Mouse (Mus musculus): ENCODE measurements at regions not wholly inside any gene's neighbourhood (a gene's known extent, or its start where the extent isn't known, plus 50 kb on each side); places are given as distances from the start of the nearest gene placed in this dataset.

- no peak for TF ChIP-seq CTCF (IDR thresholded peaks at IDR 0.05; ENCODE audit: borderline replicate concordance, insufficient read depth, low read length)
- no peak for TF ChIP-seq POLR2A (IDR thresholded peaks at IDR 0.05; ENCODE audit: low read depth, low read length)
These were observed 98.0 kb upstream of the Mtap start for GRCm38 (mm10) chr4:89038906-89039305.

All from embryonic fibroblast, embryonic 13.5 days (primary cell).